Mouse (Mus musculus): ENCODE data around the gene Xpot. TPM values are rescaled to one million over a fixed set of nuclear protein-coding genes. Genes with fewer than 3 reads are reported as not detected.

The Xpot gene
- polyA plus RNA-seq, 1 experiment from 2014 or later: 63.6 TPM

DNA sequence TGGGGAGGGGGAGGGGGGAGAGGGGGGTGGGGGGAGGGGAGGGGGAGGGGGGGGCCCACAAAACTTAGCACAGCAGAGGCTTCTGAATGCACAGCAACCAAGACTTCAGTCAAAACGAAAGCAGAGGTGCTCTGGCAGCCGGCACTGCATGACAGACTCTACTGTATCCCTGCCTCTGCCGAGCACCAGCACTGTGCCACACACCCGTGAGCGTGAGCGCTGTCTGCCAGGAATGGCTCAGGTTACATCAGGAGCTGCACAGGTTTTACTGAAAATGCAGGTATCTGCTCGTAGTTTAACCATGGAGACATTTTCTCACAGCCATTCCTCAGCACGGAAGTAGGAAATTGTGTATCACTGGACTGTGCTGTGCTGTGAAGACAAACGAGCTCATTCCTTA is 75.8 kb downstream of the Xpot start:
- H3K4me1 ChIP-seq (ENCODE audit: control insufficient read depth, insufficient read depth, low read length): no peaks in the 10 kb centered on the region
- H3K9me3 ChIP-seq (ENCODE audit: control insufficient read depth, low read length): no peaks in the 10 kb centered on the region
- H3K27ac ChIP-seq (ENCODE audit: low read depth, low read length): no peak overlapping the region
- 79% methylated on average over 9 of the region's 9 CpGs for WGBS
- no peak for ATAC-seq (ENCODE audit: low FRiP score, low TSS enrichment)
- no peak overlapping the region for H3K4me3 ChIP-seq (ENCODE audit: low read length)
- H3K9ac ChIP-seq (ENCODE audit: low read depth, low read length): no peak overlapping the region
- H3K4me2 ChIP-seq (replicated peaks; ENCODE audit: low read depth, low read length): no peak overlapping the region
- H3K27me3 ChIP-seq (ENCODE audit: control insufficient read depth, insufficient read depth, low read length): no peaks in the 10 kb centered on the region
- H3K36me3 ChIP-seq (ENCODE audit: control insufficient read depth, insufficient read depth, low read length): peaks cover 70% of the 10 kb centered on the region

DNA sequence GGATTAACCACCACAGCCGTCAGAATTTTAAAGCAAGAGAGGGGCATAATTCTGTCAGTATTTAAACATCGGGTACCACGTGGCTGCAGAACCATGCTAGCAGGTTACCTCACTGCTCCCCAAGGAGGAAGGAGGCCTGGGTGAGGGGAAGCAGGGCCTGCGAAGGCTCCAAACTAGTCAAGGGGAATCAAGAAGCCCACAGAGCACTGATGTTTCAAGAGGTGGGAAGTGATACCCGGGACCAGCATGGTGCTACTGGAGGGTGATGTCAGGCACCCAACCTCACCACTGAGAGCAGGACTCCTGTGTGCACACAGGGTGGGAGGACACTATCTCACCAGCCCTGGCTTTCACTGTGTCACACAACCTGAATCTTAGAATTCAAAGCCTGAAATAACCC is 76.5 kb downstream of the Xpot start:
- H3K4me2 ChIP-seq (replicated peaks; ENCODE audit: low read depth, low read length): no peak overlapping the region
- H3K4me1 ChIP-seq (ENCODE audit: control insufficient read depth, insufficient read depth, low read length): no peaks in the 10 kb centered on the region
- H3K27ac ChIP-seq (ENCODE audit: low read depth, low read length): no peak overlapping the region
- no peak for ATAC-seq (ENCODE audit: low FRiP score, low TSS enrichment)
- no peaks in the 10 kb centered on the region for H3K27me3 ChIP-seq (ENCODE audit: control insufficient read depth, insufficient read depth, low read length)
- no peaks in the 10 kb centered on the region for H3K9me3 ChIP-seq (ENCODE audit: control insufficient read depth, low read length)
- WGBS: 83% methylated on average over 5 of the region's 5 CpGs
- no peak overlapping the region for H3K9ac ChIP-seq (ENCODE audit: low read depth, low read length)
- no peak overlapping the region for H3K4me3 ChIP-seq (ENCODE audit: low read length)
- H3K36me3 ChIP-seq (ENCODE audit: control insufficient read depth, insufficient read depth, low read length): peaks cover 66% of the 10 kb centered on the region

DNA sequence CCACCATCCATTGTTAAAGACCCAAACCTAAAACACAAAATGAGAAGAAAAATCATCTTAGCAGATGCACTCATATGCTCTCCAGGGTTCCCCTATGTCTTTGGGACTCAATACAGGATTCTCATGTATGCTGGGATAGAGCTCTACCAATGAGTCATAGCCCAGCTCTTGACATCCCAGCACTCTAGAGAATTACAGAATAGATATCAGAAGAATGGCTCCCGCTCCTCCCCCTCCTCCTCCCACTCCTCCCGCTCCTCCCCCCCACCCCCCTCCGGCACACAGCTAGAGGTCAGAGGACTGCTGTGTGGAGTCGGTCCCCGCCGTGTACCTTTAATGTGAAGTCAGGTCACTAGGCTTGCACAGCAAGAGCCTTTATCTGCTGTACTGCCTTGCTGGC is 79.0 kb downstream of the Xpot start:
- H3K36me3 ChIP-seq (ENCODE audit: control insufficient read depth, insufficient read depth, low read length): peaks cover 44% of the 10 kb centered on the region
- H3K9me3 ChIP-seq (ENCODE audit: control insufficient read depth, low read length): no peaks in the 10 kb centered on the region
- H3K4me1 ChIP-seq (ENCODE audit: control insufficient read depth, insufficient read depth, low read length): no peaks in the 10 kb centered on the region
- no peak overlapping the region for H3K9ac ChIP-seq (ENCODE audit: low read depth, low read length)
- 75% methylated on average over 6 of the region's 6 CpGs for WGBS
- no peak for ATAC-seq (ENCODE audit: low FRiP score, low TSS enrichment)
- H3K27ac ChIP-seq (ENCODE audit: low read depth, low read length): no peak overlapping the region
- H3K4me2 ChIP-seq (replicated peaks; ENCODE audit: low read depth, low read length): no peak overlapping the region
- no peaks in the 10 kb centered on the region for H3K27me3 ChIP-seq (ENCODE audit: control insufficient read depth, insufficient read depth, low read length)
- no peak overlapping the region for H3K4me3 ChIP-seq (ENCODE audit: low read length)

DNA sequence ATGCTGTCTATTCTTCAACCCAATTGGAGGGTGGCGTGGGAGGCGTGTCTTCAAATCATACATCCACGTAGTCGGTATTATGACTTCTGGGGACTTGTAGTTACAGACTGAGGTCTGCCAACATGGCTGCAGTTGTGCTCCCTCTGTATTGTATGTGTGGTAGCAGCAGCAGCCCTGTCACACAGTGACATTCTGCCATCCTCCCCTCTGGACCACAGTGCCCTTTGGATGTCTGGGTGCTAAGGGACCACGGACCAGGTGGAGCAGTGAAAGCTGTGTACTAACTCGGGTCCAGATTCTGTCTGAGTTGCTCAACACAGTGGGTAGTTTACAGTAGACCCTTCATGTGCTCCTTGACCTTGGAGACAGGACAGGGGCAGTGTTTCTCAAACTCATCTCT is 82.6 kb downstream of the Xpot start:
- Histone ChIP-seq H3K36me3 (ENCODE audit: control insufficient read depth, insufficient read depth, low read length) (peaks cover 17% of the 10 kb centered on the region), H3K9ac (ENCODE audit: low read depth, low read length) (no peak overlapping the region), H3K4me1 (ENCODE audit: control insufficient read depth, insufficient read depth, low read length) (no peaks in the 10 kb centered on the region), H3K27me3 (ENCODE audit: control insufficient read depth, insufficient read depth, low read length) (no peaks in the 10 kb centered on the region), H3K4me3 (ENCODE audit: low read length) (no peak overlapping the region), H3K9me3 (ENCODE audit: control insufficient read depth, low read length) (no peaks in the 10 kb centered on the region), H3K27ac (ENCODE audit: low read depth, low read length) (no peak overlapping the region), H3K4me2 (replicated peaks; ENCODE audit: low read depth, low read length) (no peak overlapping the region)
- whole genome bisulfite sequencing: 96% methylated on average over 6 of the region's 6 CpGs
- no peak for ATAC-seq (ENCODE audit: low FRiP score, low TSS enrichment)

DNA sequence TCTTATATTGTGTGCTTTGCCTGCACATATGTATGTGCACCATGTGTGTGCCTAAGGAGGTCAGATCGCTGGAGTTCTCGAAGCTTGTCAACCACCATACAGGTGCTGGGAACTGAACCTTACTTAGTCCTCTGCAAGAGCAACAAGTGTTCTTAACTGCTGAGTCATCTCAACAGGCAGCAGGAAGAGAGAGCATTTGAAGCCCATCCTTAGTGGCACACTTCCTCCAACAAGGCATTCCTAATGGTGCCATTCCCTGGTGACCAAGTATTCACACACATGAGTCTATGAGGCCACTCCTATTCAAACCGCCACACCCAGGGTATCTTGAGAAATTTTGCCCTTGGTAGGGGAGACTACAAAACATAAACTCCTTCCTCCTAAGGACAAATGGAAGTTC is 84.0 kb downstream of the Xpot start:
- no peak overlapping the region for H3K4me2 ChIP-seq (replicated peaks; ENCODE audit: low read depth, low read length)
- no peak overlapping the region for H3K4me3 ChIP-seq (ENCODE audit: low read length)
- no peak overlapping the region for H3K27ac ChIP-seq (ENCODE audit: low read depth, low read length)
- H3K36me3 ChIP-seq (ENCODE audit: control insufficient read depth, insufficient read depth, low read length): peaks cover 16% of the 10 kb centered on the region
- H3K9ac ChIP-seq (ENCODE audit: low read depth, low read length): no peak overlapping the region
- no peaks in the 10 kb centered on the region for H3K9me3 ChIP-seq (ENCODE audit: control insufficient read depth, low read length)
- ATAC-seq (ENCODE audit: low FRiP score, low TSS enrichment): no peak
- WGBS: 96% methylated on average over 3 of the region's 3 CpGs
- no peaks in the 10 kb centered on the region for H3K4me1 ChIP-seq (ENCODE audit: control insufficient read depth, insufficient read depth, low read length)
- H3K27me3 ChIP-seq (ENCODE audit: control insufficient read depth, insufficient read depth, low read length): no peaks in the 10 kb centered on the region

Small RNA genes lying within 50 kb of the gene (microRNA-seq; reads per million reads assigned to microRNA genes)
- not detected for gene Gm24330

Other genes starting within 250 kb of the Xpot start
- gene Rassf3, start 150.0 kb downstream of the Xpot start, polyA plus RNA-seq (2014; fragmentation: Nextera tagmentation; extraction: Ambion mirVana): 8.9 and 13.5 TPM in 2 replicates
- gene Tbk1, start 39.5 kb downstream of the Xpot start, polyA plus RNA-seq (2014; fragmentation: Nextera tagmentation; extraction: Ambion mirVana): 21.2 and 37.5 TPM in 2 replicates
- 0.20 and 0.50 TPM in 2 replicates for gene D930020B18Rik, start 15.3 kb upstream of the Xpot start, polyA plus RNA-seq (2014; fragmentation: Nextera tagmentation; extraction: Ambion mirVana)
- gene BC048403, start 113.6 kb upstream of the Xpot start, polyA plus RNA-seq (2014; fragmentation: Nextera tagmentation; extraction: Ambion mirVana): 2.6 and 3.6 TPM in 2 replicates

All from kidney, embryonic 14.5 days (tissue).